ENCODE assay signal across 11 mouse cellular contexts in genomic region chr4:82533231-82533630, GRCm38 (mm10).
DNase-seq lines count a peak whose midpoint lies in the region; ATAC-seq lines count a peak whose summit lies in the region.
"Had no signal": no experiment of that assay in that cellular context is flagged by ENCODE, and none has a peak within 500 bp of the region (broad histone marks: within the 10 kb centered on the region; RNA-seq: fewer than 3 reads in every experiment).

No protein-coding gene starts in this region.

- H3K9ac ChIP-seq in kidney, embryonic 15.5 days = no peak overlapping the region
- H3K9ac ChIP-seq in heart, embryonic 15.5 days = no peak overlapping the region
- peak overlapping the region; percentile 32; the same call in 1 of the 2 replicates for H3K9ac ChIP-seq in midbrain, embryonic 12.5 days (replicated peaks)
- H3K9ac ChIP-seq: stomach, embryonic 15.5 days had no signal

- no peak overlapping the region for H3K4me3 ChIP-seq in kidney, embryonic 15.5 days (replicated peaks)
- H3K4me3 ChIP-seq in heart, embryonic 15.5 days = no peak overlapping the region
- no peak overlapping the region for H3K4me3 ChIP-seq in midbrain, embryonic 12.5 days
- H3K4me3 ChIP-seq: stomach, embryonic 15.5 days had no signal

- no peak for DNase-seq in kidney, postnatal 36 days
- peak; percentile 55 for DNase-seq in cerebellum, adult 9-11 months
- no peak for DNase-seq in urinary bladder, adult 2 months (ENCODE audit: low spot score)
- no peak for DNase-seq in ovary, postnatal 14 days (ENCODE audit: low spot score)
- no peak for DNase-seq in adrenal gland, postnatal 14 days

- H3K27me3 ChIP-seq in kidney, embryonic 15.5 days = peaks cover 43% of the 10 kb centered on the region
- H3K27me3 ChIP-seq in heart, embryonic 15.5 days = no peaks in the 10 kb centered on the region
- H3K27me3 ChIP-seq in midbrain, embryonic 12.5 days = peaks cover 39% of the 10 kb centered on the region
- H3K27me3 ChIP-seq: CH12.LX had no signal

- H3K9me3 ChIP-seq in kidney, embryonic 15.5 days (replicated peaks) = no peaks in the 10 kb centered on the region
- H3K9me3 ChIP-seq in heart, embryonic 15.5 days (replicated peaks) = no peaks in the 10 kb centered on the region
- no peaks in the 10 kb centered on the region for H3K9me3 ChIP-seq in midbrain, embryonic 12.5 days
- H3K9me3 ChIP-seq: stomach, embryonic 15.5 days had no signal

- no peak overlapping the region for H3K27ac ChIP-seq in kidney, embryonic 15.5 days
- H3K27ac ChIP-seq in heart, embryonic 15.5 days = peak overlapping the region; percentile 85
- H3K27ac ChIP-seq in midbrain, embryonic 12.5 days (replicated peaks) = peak overlapping the region; percentile 91

- H3K4me1 ChIP-seq in kidney, embryonic 15.5 days = peaks cover 48% of the 10 kb centered on the region
- H3K4me1 ChIP-seq in heart, embryonic 15.5 days (replicated peaks) = peaks cover 71% of the 10 kb centered on the region
- peaks cover 52% of the 10 kb centered on the region for H3K4me1 ChIP-seq in midbrain, embryonic 12.5 days

- 0 out of 2 replicates have a peak overlapping the region, but pooled peaks have one; percentile 12 for H3K4me2 ChIP-seq in kidney, embryonic 15.5 days
- H3K4me2 ChIP-seq in heart, embryonic 15.5 days = 0 out of 2 replicates have a peak overlapping the region, but pooled peaks have one; percentile 11
- peak overlapping the region; percentile 32 for H3K4me2 ChIP-seq in midbrain, embryonic 12.5 days (replicated peaks)
- H3K4me2 ChIP-seq: liver, embryonic 11.5 days; stomach, embryonic 15.5 days had no signal

- H3K36me3 ChIP-seq in kidney, embryonic 15.5 days = no peaks in the 10 kb centered on the region
- H3K36me3 ChIP-seq in heart, embryonic 15.5 days = no peaks in the 10 kb centered on the region
- no peaks in the 10 kb centered on the region for H3K36me3 ChIP-seq in midbrain, embryonic 12.5 days
- H3K36me3 ChIP-seq: stomach, embryonic 15.5 days had no signal

- 27% methylated on average over 3 of the region's 3 CpGs for WGBS in kidney, embryonic 15.5 days
- 23% methylated on average over 3 of the region's 3 CpGs for WGBS in heart, embryonic 15.5 days
- WGBS in midbrain, embryonic 12.5 days = 15% methylated on average over 3 of the region's 3 CpGs

- no peak for ATAC-seq in kidney, embryonic 15.5 days (replicated peaks; ENCODE audit: low FRiP score)
- ATAC-seq in heart, embryonic 15.5 days (replicated peaks; ENCODE audit: insufficient number of reproducible peaks, insufficient read depth, low FRiP score, low read depth) = no peak
- peak; percentile 45 for ATAC-seq in midbrain, embryonic 12.5 days (ENCODE audit: low FRiP score, low read depth)
